Mouse (Mus musculus): Measurements from ENCODE around the gene Castor1. TPM values are rescaled to one million over a fixed set of nuclear protein-coding genes. Genes with fewer than 3 reads are reported as not detected.

The Castor1 gene
- polyA plus RNA-seq, 1 experiment from 2014 or later = 4.6 TPM

DNA sequence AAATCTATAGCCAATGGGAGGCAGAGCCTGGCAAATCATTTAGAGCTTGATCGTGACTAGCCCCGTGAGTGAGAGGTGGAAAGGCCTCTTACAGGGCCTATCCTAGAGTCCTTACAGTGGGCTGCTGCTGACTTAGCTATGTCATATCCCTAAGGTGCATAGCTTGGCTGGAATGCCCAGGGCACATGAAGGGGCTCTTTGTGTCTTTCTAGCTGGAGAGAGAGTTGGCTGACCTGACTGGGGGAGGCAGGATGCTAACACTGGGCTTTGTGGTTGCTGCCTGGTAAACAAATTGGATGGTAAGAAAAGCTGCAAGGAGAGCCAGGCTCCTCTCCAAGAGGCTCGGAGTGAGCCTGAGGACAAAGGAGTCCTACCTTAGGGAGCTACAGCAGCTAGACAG, 25.3 kb upstream of the Castor1 start:
- no peak overlapping the region for H3K27ac ChIP-seq (replicated peaks)
- WGBS = 81% methylated on average over 3 of the region's 3 CpGs
- H3K27me3 ChIP-seq (replicated peaks) = no peaks in the 10 kb centered on the region
- H3K4me3 ChIP-seq = no peak overlapping the region
- ATAC-seq (ENCODE audit: extremely low read depth, insufficient number of reproducible peaks, low FRiP score, low TSS enrichment) = no peak
- peaks cover 31% of the 10 kb centered on the region for H3K4me1 ChIP-seq
- H3K4me2 ChIP-seq = no peak overlapping the region
- H3K9ac ChIP-seq = no peak overlapping the region
- 0 out of 2 replicates have a peak, but pooled peaks cover 2% of the 10 kb centered on the region for H3K36me3 ChIP-seq
- no peaks in the 10 kb centered on the region for H3K9me3 ChIP-seq

- Histone ChIP-seq H3K27me3 (replicated peaks) (no peaks in the 10 kb centered on the region), H3K9ac (no peak overlapping the region)
- no peak for ATAC-seq (ENCODE audit: extremely low read depth, insufficient number of reproducible peaks, low FRiP score, low TSS enrichment)
Observed at GRCm38 (mm10) chr11:4193420-4193819, 24.6 kb upstream of the Castor1 start.

GRCm38 (mm10) chr11:4195597-4196031, 22.4 kb upstream of the Castor1 start:
- Histone ChIP-seq H3K27me3 (replicated peaks) (no peaks in the 10 kb centered on the region), H3K4me2 (no peak overlapping the region), H3K4me1 (peaks cover 19% of the 10 kb centered on the region), H3K36me3 (0 out of 2 replicates have a peak, but pooled peaks cover 2% of the 10 kb centered on the region), H3K27ac (replicated peaks) (no peak overlapping the region), H3K9ac (no peak overlapping the region), H3K9me3 (no peaks in the 10 kb centered on the region), H3K4me3 (no peak overlapping the region)
- ATAC-seq (ENCODE audit: extremely low read depth, insufficient number of reproducible peaks, low FRiP score, low TSS enrichment) = no peak
- WGBS = 74% methylated on average over 3 of the region's 3 CpGs

More at GRCm38 (mm10) chr11:4193420-4193819, 24.6 kb upstream of the Castor1 start:
- Histone ChIP-seq H3K4me2 (no peak overlapping the region), H3K36me3 (0 out of 2 replicates have a peak, but pooled peaks cover 2% of the 10 kb centered on the region), H3K9me3 (no peaks in the 10 kb centered on the region), H3K4me1 (peaks cover 24% of the 10 kb centered on the region), H3K27ac (replicated peaks) (no peak overlapping the region), H3K4me3 (no peak overlapping the region)

- WGBS = 69% methylated on average over 8 of the region's 8 CpGs
- ATAC-seq (ENCODE audit: extremely low read depth, insufficient number of reproducible peaks, low FRiP score, low TSS enrichment) = no peak
- 0 out of 2 replicates have a peak, but pooled peaks cover 2% of the 10 kb centered on the region for H3K36me3 ChIP-seq
Observed at GRCm38 (mm10) chr11:4196636-4197035, 21.4 kb upstream of the Castor1 start.

DNA sequence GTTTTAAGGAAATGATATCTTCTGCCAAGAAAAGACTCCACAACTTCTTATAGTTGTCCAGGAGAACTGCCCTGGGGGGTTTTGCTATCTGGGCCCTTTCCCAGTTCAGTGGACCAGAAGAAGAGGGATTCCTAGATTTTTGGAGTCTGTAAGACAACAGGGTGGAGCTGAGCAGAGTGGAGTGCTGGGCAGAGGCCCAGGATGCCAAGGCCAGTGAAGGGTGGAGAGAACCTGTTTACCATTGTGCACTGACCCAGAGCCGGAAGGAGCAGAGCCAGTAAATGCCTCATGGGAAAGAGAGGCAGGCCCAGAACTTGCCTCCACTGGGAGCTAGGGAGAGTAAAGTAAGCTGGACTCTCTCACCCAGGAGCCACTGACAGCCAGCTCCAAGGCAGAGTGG, 20.3 kb upstream of the Castor1 start:
- H3K4me3 ChIP-seq = no peak overlapping the region
- 74% methylated on average over 1 of the region's 1 CpGs for WGBS
- no peak overlapping the region for H3K9ac ChIP-seq
- H3K27me3 ChIP-seq (replicated peaks) = no peaks in the 10 kb centered on the region
- no peak overlapping the region for H3K27ac ChIP-seq (replicated peaks)
- peaks cover 12% of the 10 kb centered on the region for H3K4me1 ChIP-seq
- H3K4me2 ChIP-seq = no peak overlapping the region
- no peaks in the 10 kb centered on the region for H3K36me3 ChIP-seq
- no peak for ATAC-seq (ENCODE audit: extremely low read depth, insufficient number of reproducible peaks, low FRiP score, low TSS enrichment)
- no peaks in the 10 kb centered on the region for H3K9me3 ChIP-seq

More at GRCm38 (mm10) chr11:4196636-4197035, 21.4 kb upstream of the Castor1 start:
- Histone ChIP-seq H3K27me3 (replicated peaks) (no peaks in the 10 kb centered on the region), H3K4me1 (peaks cover 13% of the 10 kb centered on the region), H3K9me3 (no peaks in the 10 kb centered on the region), H3K4me2 (no peak overlapping the region), H3K9ac (no peak overlapping the region), H3K27ac (replicated peaks) (no peak overlapping the region), H3K4me3 (no peak overlapping the region)

DNA sequence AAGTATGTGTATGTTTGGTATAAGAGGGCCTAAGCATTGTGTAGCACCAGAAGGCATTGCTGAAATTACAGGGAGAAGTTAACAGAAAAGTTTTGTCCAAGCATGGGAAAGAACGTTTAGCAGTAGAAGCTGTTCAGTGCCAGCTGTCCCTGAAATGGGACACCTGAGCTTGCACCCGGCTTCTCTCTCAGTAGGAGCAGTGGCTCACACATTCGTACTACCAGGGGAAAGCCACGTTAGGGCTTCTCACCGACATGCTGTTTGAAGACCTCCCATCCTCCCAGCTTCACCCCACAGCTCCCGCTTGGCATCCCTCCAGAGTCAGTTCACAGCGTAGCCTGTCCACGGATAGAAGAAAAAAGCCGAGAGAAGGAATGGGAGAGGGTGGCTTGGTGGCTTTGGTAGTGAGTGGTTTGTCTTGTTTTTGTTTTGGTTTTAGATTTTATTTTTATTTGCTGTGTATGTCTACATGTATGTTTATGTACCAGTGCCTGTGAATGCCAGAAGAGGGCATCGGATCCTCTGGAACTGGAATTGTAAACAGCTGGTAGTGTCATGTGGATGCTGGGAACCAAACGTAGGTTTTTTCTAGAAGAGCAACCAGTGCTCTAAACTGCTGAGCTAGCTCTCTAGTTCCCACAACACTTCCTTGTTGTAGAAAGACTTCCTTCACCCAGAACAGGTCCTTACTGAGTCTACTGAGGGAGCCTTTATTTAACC, 15.9 kb upstream of the Castor1 start:
- Histone ChIP-seq H3K9me3 (no peaks in the 10 kb centered on the region), H3K9ac (no peak overlapping the region), H3K27ac (replicated peaks) (no peak overlapping the region), H3K4me1 (peaks cover 41% of the 10 kb centered on the region), H3K36me3 (peaks cover 8% of the 10 kb centered on the region), H3K27me3 (replicated peaks) (no peaks in the 10 kb centered on the region), H3K4me3 (no peak overlapping the region), H3K4me2 (no peak overlapping the region)
- ATAC-seq (ENCODE audit: extremely low read depth, insufficient number of reproducible peaks, low FRiP score, low TSS enrichment) = no peak
- 58% methylated on average over 11 of the region's 11 CpGs for WGBS

GRCm38 (mm10) chr11:4202995-4203704, 14.9 kb upstream of the Castor1 start:
- H3K4me1 ChIP-seq = peaks cover 41% of the 10 kb centered on the region
- ATAC-seq (ENCODE audit: extremely low read depth, insufficient number of reproducible peaks, low FRiP score, low TSS enrichment) = no peak
- no peak overlapping the region for H3K9ac ChIP-seq
- H3K4me2 ChIP-seq = no peak overlapping the region
- no peaks in the 10 kb centered on the region for H3K27me3 ChIP-seq (replicated peaks)
- H3K27ac ChIP-seq (replicated peaks) = peak overlapping the region; percentile 64
- H3K4me3 ChIP-seq = no peak overlapping the region
- WGBS = 57% methylated on average over 12 of the region's 12 CpGs
- peaks cover 18% of the 10 kb centered on the region for H3K36me3 ChIP-seq
- no peaks in the 10 kb centered on the region for H3K9me3 ChIP-seq

- ATAC-seq (ENCODE audit: extremely low read depth, insufficient number of reproducible peaks, low FRiP score, low TSS enrichment) = no peak
- H3K9ac ChIP-seq = peak overlapping the region; percentile 3; the same call in 1 of the 2 replicates
- 24% methylated on average over 2 of the region's 2 CpGs for WGBS
- H3K9me3 ChIP-seq = no peaks in the 10 kb centered on the region
- no peaks in the 10 kb centered on the region for H3K27me3 ChIP-seq (replicated peaks)
- H3K4me3 ChIP-seq = no peak overlapping the region
- H3K27ac ChIP-seq (replicated peaks) = peak overlapping the region; percentile 64
- peaks cover 24% of the 10 kb centered on the region for H3K36me3 ChIP-seq
- H3K4me1 ChIP-seq = peaks cover 41% of the 10 kb centered on the region
- no peak overlapping the region for H3K4me2 ChIP-seq
Observed at GRCm38 (mm10) chr11:4203705-4204074, 14.3 kb upstream of the Castor1 start.

DNA sequence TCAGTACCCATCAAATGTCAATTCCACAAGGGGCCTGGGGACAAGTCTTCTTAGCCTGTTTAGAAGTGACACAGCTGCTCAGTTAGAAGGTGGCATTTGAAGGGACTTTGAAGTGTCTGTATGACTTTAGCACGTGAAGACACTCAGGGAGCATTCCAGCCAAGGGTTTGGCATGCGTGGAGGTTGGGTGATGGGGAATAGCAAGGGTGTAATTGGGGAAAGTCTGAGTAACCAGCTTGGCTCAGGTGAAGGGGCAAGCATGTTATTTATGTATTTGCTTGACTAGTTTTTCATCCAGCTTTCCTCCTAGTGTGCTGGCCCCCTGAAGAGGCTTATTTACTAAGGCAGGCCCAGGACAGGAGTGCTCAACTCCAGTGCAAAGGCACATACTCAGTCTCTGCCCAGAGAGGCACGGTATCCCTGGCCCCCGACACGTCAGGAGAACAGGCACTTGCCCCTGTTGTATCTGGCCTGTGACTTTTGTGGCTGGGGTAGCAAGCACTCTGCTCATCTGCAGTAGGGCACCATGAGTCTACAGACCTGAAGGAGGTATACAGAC, 12.8 kb upstream of the Castor1 start:
- Histone ChIP-seq H3K9ac (no peak overlapping the region), H3K36me3 (peaks cover 38% of the 10 kb centered on the region), H3K9me3 (no peaks in the 10 kb centered on the region), H3K27me3 (replicated peaks) (no peaks in the 10 kb centered on the region), H3K4me1 (peaks cover 41% of the 10 kb centered on the region), H3K4me2 (no peak overlapping the region), H3K27ac (replicated peaks) (no peak overlapping the region), H3K4me3 (no peak overlapping the region)
- no peak for ATAC-seq (ENCODE audit: extremely low read depth, insufficient number of reproducible peaks, low FRiP score, low TSS enrichment)
- WGBS = 71% methylated on average over 5 of the region's 5 CpGs

GRCm38 (mm10) chr11:4205951-4206350, 12.1 kb upstream of the Castor1 start:
- H3K27ac ChIP-seq (replicated peaks) = no peak overlapping the region
- ATAC-seq (ENCODE audit: extremely low read depth, insufficient number of reproducible peaks, low FRiP score, low TSS enrichment) = no peak
- WGBS = 78% methylated on average over 7 of the region's 7 CpGs

GRCm38 (mm10) chr11:4206563-4206962, 11.5 kb upstream of the Castor1 start:
- Histone ChIP-seq H3K9ac (no peak overlapping the region), H3K27me3 (replicated peaks) (no peaks in the 10 kb centered on the region), H3K4me2 (no peak overlapping the region)

More at GRCm38 (mm10) chr11:4205951-4206350, 12.1 kb upstream of the Castor1 start:
- peaks cover 46% of the 10 kb centered on the region for H3K36me3 ChIP-seq
- peaks cover 41% of the 10 kb centered on the region for H3K4me1 ChIP-seq
- H3K4me3 ChIP-seq = no peak overlapping the region
- no peak overlapping the region for H3K9ac ChIP-seq
- H3K9me3 ChIP-seq = no peaks in the 10 kb centered on the region
- H3K27me3 ChIP-seq (replicated peaks) = no peaks in the 10 kb centered on the region
- no peak overlapping the region for H3K4me2 ChIP-seq

More at GRCm38 (mm10) chr11:4206563-4206962, 11.5 kb upstream of the Castor1 start:
- ATAC-seq (ENCODE audit: extremely low read depth, insufficient number of reproducible peaks, low FRiP score, low TSS enrichment) = no peak
- Histone ChIP-seq H3K27ac (replicated peaks) (no peak overlapping the region), H3K4me1 (peaks cover 41% of the 10 kb centered on the region), H3K4me3 (no peak overlapping the region), H3K9me3 (no peaks in the 10 kb centered on the region), H3K36me3 (peaks cover 47% of the 10 kb centered on the region)
- WGBS = 38% methylated on average over 6 of the region's 6 CpGs

Data from heart, embryonic 13.5 days (tissue).